Mouse (Mus musculus) liver, adult 2 months (tissue): ENCODE measurements around the gene Camk2g.

Source experiments
- CTCF ChIP-seq: fragments of 200-500 bp; IDR thresholded peaks from 2 replicates; pipeline ENCODE4 v1.5.1; 2011; ENCODE audit warnings: low read depth, low read length, control low read depth
- POLR2A ChIP-seq: fragments of 200-500 bp; IDR thresholded peaks from 2 replicates; pipeline ENCODE4 v1.6.1; 2011; ENCODE audit warnings: low read length, control low read depth; ENCODE audit not compliant: insufficient read depth; ENCODE audit errors: extremely low read depth

DNA sequence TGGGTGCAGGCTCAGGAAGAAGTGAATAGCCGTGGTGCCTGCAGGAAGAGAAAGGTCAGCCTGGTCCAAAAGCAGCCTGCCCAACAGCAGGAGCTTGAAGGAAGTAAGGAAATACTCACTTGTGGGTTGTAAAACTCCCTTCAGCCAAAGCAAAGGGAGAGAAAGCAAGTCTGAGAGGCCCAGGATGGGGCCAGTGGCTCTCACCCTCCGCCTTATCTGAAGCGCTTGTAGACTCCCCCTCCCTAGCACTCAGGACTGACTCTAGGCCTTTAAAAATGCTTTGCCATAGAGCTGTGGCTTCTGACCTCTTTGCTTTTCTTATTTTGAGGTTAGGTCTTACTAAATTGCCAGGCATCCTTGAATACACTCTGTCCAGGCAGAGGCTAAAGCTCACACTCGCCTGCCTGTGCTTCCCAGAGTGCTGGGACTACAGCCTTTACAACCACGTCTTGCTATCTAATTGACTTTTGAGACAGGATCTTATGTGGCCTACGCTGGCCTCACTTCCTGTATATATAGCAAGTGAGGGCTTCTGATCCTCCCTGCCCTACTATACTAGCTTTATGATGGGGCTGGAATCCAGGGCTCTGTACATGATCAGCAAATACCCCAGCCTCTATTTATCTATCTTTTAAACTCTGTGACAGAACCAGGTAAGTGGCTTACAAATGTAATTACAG, 68.1 kb downstream of the Camk2g start:
- TF ChIP-seq CTCF (no peak), POLR2A (no peak)
